Mouse (Mus musculus) layer of hippocampus, adult 2 months (tissue): ENCODE data around the gene Rhot2. TPM values are rescaled to one million over a fixed set of nuclear protein-coding genes. Genes with fewer than 3 reads are reported as not detected.

ENCODE experiments used
- DNase-seq, 2 experiments: peaks; one replicate each; pipeline ENCODE4 v3.0.0; 2022; ENCODE audit warnings: low spot score in 2 of 2
- H3K27ac ChIP-seq: fragments of 200-600 bp; 2 replicates; pipeline ENCODE4 v1.8.1; 2022
- H3K4me3 ChIP-seq: fragments of 200-600 bp; 2 replicates; pipeline ENCODE4 v1.8.1; 2022; ENCODE audit warnings: mild to moderate bottlenecking
- CTCF ChIP-seq: fragments of 200-600 bp; conservative IDR thresholded peaks from 2 replicates; pipeline ENCODE4 v1.8.1; 2022; ENCODE audit warnings: antibody characterized with exemption, mild to moderate bottlenecking, moderate library complexity
- long read RNA-seq, 2 experiments: library from polyadenylated mRNA; stranded (forward); transcript quantifications; one replicate each; pipeline ENCODE4 v2.0.0; 2021; ENCODE audit warnings: borderline mapping rate in 2 of 2
- total RNA-seq, 2 experiments: library from RNA; stranded (reverse); gene quantifications; 2 replicates each; pipeline ENCODE4 v1.2.3; 2021

Gene Rhot2
- 100 to 1,000 TPM in 1 of 2 experiments, 10 to 100 TPM in 1; 95.9 to 107 TPM for total RNA-seq
- long read RNA-seq, experiment 1, transcript Rhot2-201 (19 exons, 3,189 nt): major isoform, 5 of 21 reads
- long read RNA-seq, experiment 1, partial matches to known transcripts: 4 of 21 reads
- long read RNA-seq, experiment 1, other reads (novel, unspliced or antisense): 12 of 21 reads
- long read RNA-seq, experiment 2, partial matches to known transcripts: 9 of 20 reads
- long read RNA-seq, experiment 2, other reads (novel, unspliced or antisense): 7 of 20 reads

DNA sequence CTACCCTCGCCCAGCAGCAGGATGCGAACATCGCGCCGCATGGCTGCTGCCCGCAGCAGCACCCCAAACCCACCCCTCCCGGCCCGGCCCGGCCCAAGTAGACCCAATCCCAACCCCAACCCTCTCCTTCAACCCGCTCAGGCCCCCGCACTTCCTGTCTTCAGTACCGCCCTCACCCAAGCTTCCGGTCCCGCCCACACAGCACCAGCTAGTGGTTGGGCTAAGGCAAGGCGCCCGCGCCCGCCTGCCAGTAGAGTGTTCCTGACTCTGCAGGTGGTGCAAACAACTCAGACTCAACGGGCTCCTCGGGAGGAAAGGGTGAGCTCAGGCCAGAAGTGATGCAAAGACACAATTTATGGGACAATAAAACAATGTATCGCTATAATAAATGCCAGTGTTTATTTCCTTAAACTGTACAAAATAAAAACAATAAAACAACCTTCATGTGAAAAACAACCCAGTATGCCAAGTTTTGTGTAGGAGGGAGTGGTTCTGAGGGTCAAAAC lies at the start of gene Rhot2:
Rhot2 (minus strand) TSS at position 456 of the 506 bp plus-strand sequence.
- peak within 1 kb of the TSS; percentile 96 for H3K27ac ChIP-seq
- peak; percentile 73 for TF ChIP-seq CTCF
- peak; percentile 95 to 96 for DNase-seq
- H3K4me3 ChIP-seq: peak within 1 kb of the TSS; percentile 83

DNA sequence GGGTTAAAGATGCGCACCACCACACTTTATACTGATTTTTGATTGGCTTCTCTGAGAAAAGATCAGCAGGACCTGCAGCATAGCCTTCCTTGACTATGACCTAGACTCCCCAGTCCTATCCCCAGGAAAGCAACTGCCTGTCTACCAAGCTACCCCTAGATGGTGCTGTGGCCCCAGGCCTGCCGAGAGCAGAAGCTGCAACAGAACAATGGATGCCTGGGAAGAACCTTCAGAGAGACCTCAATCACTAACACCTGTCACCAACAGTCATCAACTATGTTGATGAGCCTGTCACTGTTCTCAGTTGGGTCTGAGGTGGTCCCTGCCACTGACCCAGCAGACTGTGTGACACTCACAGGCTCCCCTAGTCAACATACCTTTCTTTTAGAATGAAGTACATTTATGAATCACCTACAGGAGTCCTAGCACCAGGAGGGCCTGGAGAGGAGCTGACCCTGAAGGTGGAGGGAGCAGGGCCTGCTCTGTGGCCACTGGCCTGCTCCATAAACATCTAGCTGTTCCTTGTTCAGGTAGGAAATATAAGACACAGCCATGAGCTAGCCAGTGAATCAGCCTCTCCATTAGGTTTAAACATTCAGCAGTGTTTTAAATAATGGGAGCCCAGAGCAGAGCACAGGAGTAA lies 49.4 kb upstream of the Rhot2 start:
- Histone ChIP-seq H3K4me3 (no peak overlapping the region), H3K27ac (peak overlapping the region; percentile 75)
- TF ChIP-seq CTCF: peak; percentile 99
- DNase-seq: peak; percentile 65 to 76

DNA sequence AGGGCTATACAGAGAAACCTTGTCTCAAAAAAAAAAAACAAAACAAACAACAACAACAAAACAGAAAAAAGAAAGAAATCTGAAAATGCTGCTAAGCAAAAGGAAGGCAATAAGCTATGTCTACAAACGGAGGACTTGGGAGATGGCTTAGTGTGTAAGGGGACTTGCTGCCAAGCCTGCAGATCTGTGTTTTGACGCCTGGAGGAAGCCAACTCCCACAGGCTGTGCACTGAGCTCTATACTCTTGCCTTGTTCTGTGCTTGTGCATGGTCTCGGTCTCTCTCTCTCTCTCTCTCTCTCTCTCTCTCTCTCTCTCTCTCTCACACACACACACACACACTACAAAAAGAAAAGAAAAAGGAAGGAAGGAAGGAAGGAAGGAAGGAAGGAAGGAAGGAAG lies 44.2 kb upstream of the Rhot2 start:
- no peak for DNase-seq
- TF ChIP-seq CTCF: no peak
- Histone ChIP-seq H3K4me3 (no peak overlapping the region), H3K27ac (no peak overlapping the region)

DNA sequence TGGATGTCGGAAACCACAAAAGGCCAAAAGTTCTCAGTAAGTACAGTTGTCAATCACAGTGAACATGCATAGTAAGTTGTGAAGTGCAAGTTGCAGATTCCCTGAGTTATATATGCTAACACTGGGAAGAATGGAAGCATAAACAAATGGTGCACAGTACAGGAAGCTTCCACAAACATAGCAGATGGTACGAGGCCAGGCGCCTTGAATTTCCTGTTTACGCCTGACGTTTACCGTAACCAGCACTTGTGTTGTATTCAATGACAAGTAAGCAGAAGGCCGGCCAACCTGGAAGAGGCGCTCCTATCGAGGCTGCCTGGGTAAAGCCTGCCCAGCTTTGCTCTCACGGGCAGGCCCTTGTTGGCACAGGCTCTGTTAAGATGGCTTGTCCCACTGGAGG lies 42.8 kb upstream of the Rhot2 start:
- TF ChIP-seq CTCF: no peak
- Histone ChIP-seq H3K27ac (peak overlapping the region; percentile 15; the same call in 1 of the 2 replicates), H3K4me3 (no peak overlapping the region)
- no peak for DNase-seq

DNA sequence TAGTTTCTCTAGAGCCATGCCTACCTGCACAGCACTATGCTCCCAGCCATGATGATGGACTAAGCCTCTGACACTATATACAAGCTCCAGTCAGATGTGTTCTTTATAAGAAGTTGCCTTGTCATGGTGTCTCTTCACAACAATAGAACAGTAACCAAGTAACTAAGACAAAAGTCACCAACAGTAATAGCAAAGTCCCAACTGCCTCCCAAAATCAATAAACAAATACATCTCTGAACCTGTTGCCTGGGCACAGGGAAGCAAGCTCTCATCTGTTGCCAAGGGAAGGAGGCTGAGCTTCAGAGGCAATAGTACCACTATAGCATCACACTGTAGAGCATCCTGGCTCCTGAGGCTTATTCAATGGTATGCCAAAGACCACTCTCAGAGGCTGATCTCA lies 42.2 kb upstream of the Rhot2 start:
- Histone ChIP-seq H3K27ac (no peak overlapping the region), H3K4me3 (no peak overlapping the region)
- no peak for DNase-seq
- no peak for TF ChIP-seq CTCF

DNA sequence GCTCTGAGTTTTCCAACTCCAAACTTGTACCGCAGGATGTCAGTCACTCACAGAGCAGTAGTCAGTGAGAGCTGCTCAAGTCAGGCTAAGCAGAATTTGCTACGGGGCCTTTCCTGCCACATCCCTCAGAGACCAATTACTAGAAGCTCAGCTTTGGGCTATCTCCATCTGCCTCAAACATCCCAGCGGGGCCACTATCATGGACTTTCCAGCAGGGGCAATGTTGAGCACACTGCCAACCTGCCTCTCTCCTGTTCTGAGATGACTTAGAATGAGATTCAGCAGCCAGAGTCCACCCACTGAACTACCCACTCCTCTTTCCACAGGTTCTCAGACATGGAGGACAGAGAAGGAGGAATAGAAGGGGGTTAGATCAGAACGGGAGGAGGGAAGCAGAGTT lies 41.0 kb upstream of the Rhot2 start:
- Histone ChIP-seq H3K4me3 (no peak overlapping the region), H3K27ac (no peak overlapping the region)
- DNase-seq: no peak
- TF ChIP-seq CTCF: peak; percentile 75

DNA sequence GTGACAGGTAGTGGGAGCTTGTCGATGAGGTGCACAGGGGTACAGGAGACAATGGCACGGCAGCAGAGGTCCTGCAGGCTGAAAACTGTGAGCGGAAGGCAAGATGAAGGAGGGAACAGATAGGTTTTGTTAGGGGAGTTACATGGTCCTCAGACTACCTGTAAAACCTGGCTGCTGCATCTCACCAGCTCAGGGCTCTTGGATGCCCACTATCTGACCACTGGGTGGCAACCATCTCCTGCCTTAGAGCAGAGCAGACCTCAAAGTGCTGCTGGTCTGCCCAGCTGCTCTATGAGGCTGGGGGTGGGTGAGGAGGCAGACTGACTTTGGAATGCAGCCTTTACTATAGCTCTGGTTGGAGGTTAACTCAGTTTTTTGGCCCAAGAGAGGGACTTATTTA lies 39.2 kb upstream of the Rhot2 start:
- Histone ChIP-seq H3K27ac (no peak overlapping the region), H3K4me3 (no peak overlapping the region)
- TF ChIP-seq CTCF: peak; percentile 54
- no peak for DNase-seq

DNA sequence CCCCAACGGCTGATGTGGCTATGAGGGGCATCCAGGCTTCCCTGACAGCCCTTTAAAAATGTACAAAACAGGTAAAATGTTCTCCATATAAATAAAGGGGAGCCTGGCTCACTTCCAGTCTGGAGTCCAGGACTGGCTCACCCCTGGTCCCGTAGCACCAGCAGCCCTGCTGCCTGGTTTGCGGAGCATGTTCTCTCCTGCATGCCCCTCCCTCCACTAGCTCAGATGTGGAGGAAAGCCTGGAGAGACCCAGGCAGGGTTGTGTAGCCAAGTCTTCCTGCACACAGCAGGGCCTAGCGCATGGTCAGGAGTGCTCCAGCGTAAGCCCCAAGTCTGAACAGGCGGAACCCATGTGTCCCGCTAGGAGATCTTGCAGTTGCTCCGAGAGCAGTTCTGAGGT lies 38.6 kb upstream of the Rhot2 start:
- no peak for TF ChIP-seq CTCF
- H3K4me3 ChIP-seq: no peak overlapping the region
- peak overlapping the region; percentile 43; the same call in 1 of the 2 replicates for H3K27ac ChIP-seq
- no peak for DNase-seq

DNA sequence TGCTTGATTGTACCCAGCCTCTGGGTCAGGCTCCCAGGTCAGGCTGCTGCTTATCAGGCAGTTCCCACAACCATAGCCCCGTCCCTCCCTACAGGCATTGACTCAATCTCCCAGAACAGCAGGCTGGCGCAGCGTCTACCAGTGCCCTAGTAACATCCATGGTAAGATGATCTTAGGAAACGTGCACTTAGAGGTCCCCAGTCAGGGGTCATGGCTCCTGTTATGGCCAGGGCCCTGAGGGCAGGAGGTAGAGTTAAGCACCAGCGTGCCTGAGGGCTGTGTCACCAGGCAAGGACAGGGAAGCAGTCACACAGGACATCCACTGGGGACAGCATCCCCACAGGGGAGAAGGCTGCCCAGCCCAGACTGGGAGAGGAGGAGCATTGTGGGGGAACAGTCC lies 37.7 kb upstream of the Rhot2 start:
- DNase-seq: no peak
- peak; percentile 46 for TF ChIP-seq CTCF
- Histone ChIP-seq H3K4me3 (no peak overlapping the region), H3K27ac (peak overlapping the region; percentile 67)

DNA sequence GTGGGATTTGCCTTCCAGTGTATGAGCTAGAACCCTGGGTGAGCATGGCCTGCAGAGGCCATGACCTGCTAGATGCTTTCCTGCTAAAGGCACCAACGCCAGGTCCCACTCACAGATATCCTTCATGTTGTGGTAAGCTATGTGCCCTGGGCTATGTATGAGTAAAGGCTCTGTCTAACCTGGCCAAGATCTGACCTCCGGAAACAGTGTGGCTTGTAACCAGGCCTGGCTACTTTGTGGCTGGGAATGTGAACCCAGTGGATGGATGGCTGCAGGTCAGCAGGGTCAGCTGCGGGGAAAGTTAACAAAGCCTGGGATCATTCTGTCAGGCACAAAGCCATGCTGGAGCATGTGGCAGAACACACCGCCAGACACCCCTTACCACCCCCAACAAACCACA lies 37.0 kb upstream of the Rhot2 start:
- no peak for TF ChIP-seq CTCF
- Histone ChIP-seq H3K27ac (peak overlapping the region; percentile 67), H3K4me3 (no peak overlapping the region)
- DNase-seq: no peak

DNA sequence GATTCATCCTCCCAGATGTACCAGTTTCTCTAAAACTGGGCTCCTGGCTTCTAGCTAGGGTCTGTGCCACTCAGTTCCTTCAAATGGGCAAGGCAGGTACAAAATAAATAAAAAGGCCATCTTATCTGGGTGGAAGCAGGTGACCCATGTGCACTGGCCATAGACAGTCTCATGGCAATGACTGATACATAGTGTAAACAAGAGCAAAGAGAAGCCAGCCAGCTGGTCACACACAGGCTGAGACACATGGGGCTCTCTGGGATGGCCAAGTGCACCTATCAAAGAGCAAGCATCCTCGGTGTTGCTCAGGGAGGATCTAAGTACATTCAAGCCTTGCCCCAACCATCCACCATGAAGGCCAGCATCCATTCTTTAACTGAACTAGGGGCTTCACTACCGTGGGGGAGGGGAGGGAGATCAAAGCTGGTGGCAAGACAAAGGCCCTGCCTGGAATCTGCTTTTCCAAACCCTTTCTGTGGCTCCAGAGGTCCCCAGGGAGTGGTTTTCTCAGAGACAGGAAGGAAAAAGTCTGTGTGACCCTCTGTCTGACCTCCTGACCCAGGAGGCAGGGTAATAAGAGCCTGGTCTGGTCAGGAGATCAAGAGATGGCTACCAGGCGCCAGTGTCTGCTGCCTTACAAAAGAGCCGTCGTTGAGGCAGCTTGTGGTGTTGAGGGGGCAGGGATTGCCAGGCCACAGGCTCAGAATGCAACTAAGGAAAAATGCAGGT lies 36.4 kb upstream of the Rhot2 start:
- no peak for DNase-seq
- Histone ChIP-seq H3K27ac (peak overlapping the region; percentile 67), H3K4me3 (no peak overlapping the region)
- TF ChIP-seq CTCF: no peak

DNA sequence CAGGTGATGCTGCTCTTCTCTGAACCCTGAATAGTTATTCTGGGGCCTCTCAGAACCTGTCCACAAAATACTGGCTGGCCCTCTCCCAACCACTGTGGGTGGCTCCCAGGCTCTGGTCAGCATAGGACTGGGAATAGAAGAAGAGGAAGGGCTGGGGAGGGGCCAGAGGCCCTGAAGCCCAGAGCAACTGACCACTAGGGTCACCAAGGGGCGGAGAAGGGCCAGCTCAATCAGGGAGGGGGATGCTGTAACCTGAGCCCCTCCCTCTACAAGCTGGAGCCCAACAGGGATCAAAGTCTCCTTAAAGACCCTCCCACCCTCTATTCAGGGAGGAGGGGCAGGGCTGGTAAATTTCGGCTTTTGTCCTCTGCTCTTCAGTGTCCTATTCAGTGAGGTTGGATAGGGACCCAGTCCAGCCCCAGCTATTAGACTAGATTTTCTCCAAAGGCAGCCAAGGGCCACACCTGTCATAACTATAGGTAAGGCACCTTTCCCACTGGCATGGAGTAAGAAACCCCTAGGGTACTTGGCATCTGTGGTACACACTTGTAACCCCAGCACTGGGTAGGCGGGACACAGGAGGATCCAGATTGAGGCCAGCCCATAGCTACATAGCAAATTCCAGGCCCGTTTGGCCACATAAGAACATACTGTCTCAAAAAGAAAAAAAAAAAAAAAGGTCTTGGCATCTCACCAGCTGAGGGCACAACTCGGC lies 35.7 kb upstream of the Rhot2 start, which contains the start of gene Wfikkn1:
Wfikkn1 (minus strand) TSS at position 663 of the 715 bp plus-strand sequence.
- peak within 1 kb of the TSS; percentile 67 for H3K27ac ChIP-seq

More for the DNA sequence above, 35.7 kb upstream of the Rhot2 start, which contains the start of gene Wfikkn1:
- TF ChIP-seq CTCF: no peak
- H3K4me3 ChIP-seq: no peak within 1 kb of the TSS
- no peak for DNase-seq
